Mouse (Mus musculus) liver, embryonic 11.5 days (tissue): ENCODE measurements around the gene Cx3cl1. TPM values are rescaled to one million over a fixed set of nuclear protein-coding genes. Genes with fewer than 3 reads are reported as not detected.

Experiments used
- ATAC-seq: fragments of 200-750 bp; cut with Nextera tagmentation; replicated peaks from 2 replicates; pipeline ENCODE4 v1.8.0; 2017; ENCODE audit warnings: moderate number of reproducible peaks, mild to moderate bottlenecking, moderate TSS enrichment, moderate library complexity; ENCODE audit not compliant: low FRiP score
- DNase-seq: peaks from one replicate; pipeline ENCODE4 v3.0.0-alpha.2; 2017; ENCODE audit warnings: low spot score
- H3K27ac ChIP-seq: fragments of 300-500 bp; sonication (generic); 2 replicates; pipeline ENCODE4 v1.5.1; 2014; ENCODE audit warnings: mild to moderate bottlenecking, low read depth, low read length, control low read depth
- H3K27me3 ChIP-seq: fragments of 300-500 bp; sonication (generic); replicated peaks from 2 replicates; pipeline ENCODE4 v1.6.1; 2014; ENCODE audit warnings: low read length, mixed read lengths; ENCODE audit not compliant: control insufficient read depth, insufficient read depth
- H3K36me3 ChIP-seq: fragments of 300-500 bp; sonication (generic); 2 replicates; pipeline ENCODE4 v1.6.1; 2014; ENCODE audit warnings: mild to moderate bottlenecking, low read length, moderate library complexity, mixed read lengths; ENCODE audit not compliant: control insufficient read depth, insufficient read depth
- H3K4me1 ChIP-seq: fragments of 300-500 bp; sonication (generic); replicated peaks from 2 replicates; pipeline ENCODE4 v1.6.1; 2014; ENCODE audit warnings: low read length, mixed read lengths; ENCODE audit not compliant: control insufficient read depth, insufficient read depth
- H3K4me2 ChIP-seq: fragments of 300-500 bp; sonication (generic); 2 replicates; pipeline ENCODE4 v1.6.1; 2014; ENCODE audit warnings: mild to moderate bottlenecking, control low read depth, moderate library complexity
- H3K4me3 ChIP-seq: fragments of 300-500 bp; sonication (generic); 2 replicates; pipeline ENCODE4 v1.5.1; 2014; ENCODE audit warnings: low read depth, low read length, control low read depth
- H3K9ac ChIP-seq: fragments of 300-500 bp; sonication (generic); 2 replicates; pipeline ENCODE4 v1.6.1; 2014; ENCODE audit warnings: low read depth, low read length, control low read depth
- H3K9me3 ChIP-seq: fragments of 300-500 bp; sonication (generic); 2 replicates; pipeline ENCODE4 v1.6.1; 2016; ENCODE audit warnings: low read length, inconsistent platforms, mixed read lengths; ENCODE audit not compliant: control insufficient read depth
- WGBS: fragments of 180-500 bp; shearing (Covaris S2); extraction: QIAGEN DNeasy Blood & Tissue Kit; methylation state at CpG from one replicate; pipeline ENCODE4 v1.1.7; 2014; 5-methylcytosine and 5-hydroxymethylcytosine counted together
- polyA plus RNA-seq: library from polyadenylated mRNA; unstranded; fragments of >200 nt; fragmentation: Nextera tagmentation; extraction: Ambion mirVana; gene quantifications from 2 replicates; pipeline ENCODE4 v1.2.1, GENCODE M21; 2014

Cx3cl1 gene
- polyA plus RNA-seq, 1 experiment from 2014 or later, result 0.78 TPM

DNA sequence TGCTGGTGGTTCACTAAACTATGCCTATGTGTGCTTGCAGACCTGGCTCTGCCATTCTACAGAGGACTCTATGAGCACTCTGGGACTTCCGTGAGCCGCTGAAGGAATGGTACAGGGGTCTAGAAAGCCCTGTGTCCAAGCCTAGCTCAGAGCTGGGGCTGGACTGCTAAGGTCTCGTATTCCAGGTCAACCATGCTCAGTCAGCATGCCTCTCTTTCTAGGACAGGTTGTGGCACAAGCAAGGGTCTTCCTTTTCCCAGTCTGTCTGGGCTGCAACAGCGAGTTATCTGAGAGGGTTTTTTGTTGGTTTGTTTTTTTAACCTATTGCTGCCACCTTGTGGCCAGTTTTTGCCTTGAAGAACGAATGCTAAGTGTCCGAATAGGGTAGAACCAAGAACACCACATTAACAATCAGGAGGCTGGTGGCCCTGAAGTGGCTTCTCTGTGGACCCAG is 40.9 kb downstream of the Cx3cl1 start:
- H3K9ac ChIP-seq, result no peak overlapping the region
- WGBS, result 34% methylated on average over 6 of the region's 6 CpGs
- ATAC-seq (peak; percentile 40; the same call in 1 of the 2 replicates), DNase-seq (peak; percentile 74)
- H3K4me1 ChIP-seq, result peaks cover 9% of the 10 kb centered on the region; the same call in 1 of the 2 replicates
- no peak overlapping the region for H3K27ac ChIP-seq
- no peak overlapping the region for H3K4me3 ChIP-seq
- H3K4me2 ChIP-seq, result no peak overlapping the region
- H3K9me3 ChIP-seq, result no peaks in the 10 kb centered on the region
- no peaks in the 10 kb centered on the region for H3K36me3 ChIP-seq
- no peaks in the 10 kb centered on the region for H3K27me3 ChIP-seq

- Histone ChIP-seq H3K27me3 (no peaks in the 10 kb centered on the region), H3K4me3 (no peak overlapping the region), H3K36me3 (no peaks in the 10 kb centered on the region), H3K27ac (no peak overlapping the region), H3K9ac (no peak overlapping the region), H3K4me2 (no peak overlapping the region), H3K4me1 (no peaks in the 10 kb centered on the region), H3K9me3 (no peaks in the 10 kb centered on the region)
- no peak for ATAC-seq
- WGBS, result 0% methylated on average over 1 of the region's 1 CpGs
- DNase-seq, result no peak
Measured at GRCm38 (mm10) chr8:94814556-94814955, 42.7 kb downstream of the Cx3cl1 start.

DNA sequence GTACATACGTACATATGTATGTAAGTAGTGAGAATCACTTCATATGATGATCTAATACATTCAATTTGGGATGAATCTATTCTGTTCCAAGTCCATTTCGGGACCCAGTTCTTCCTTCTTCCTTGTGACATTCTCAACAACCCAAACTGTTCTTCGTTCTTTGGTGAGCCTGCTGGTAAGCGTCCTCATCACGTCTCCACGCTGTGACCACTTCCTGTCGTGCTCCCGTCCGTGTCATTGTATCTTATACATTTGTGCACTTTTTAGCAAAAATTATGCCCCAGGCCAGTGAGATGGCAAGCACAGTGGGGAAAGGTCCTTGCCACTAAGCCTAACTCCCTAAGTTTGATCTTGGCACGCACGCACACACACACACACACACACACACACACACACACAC is 46.1 kb downstream of the Cx3cl1 start:
- ATAC-seq (no peak), DNase-seq (no peak)
- WGBS, result 81% methylated on average over 11 of the region's 11 CpGs
- Histone ChIP-seq H3K4me2 (no peak overlapping the region), H3K36me3 (peaks cover 8% of the 10 kb centered on the region), H3K9me3 (no peaks in the 10 kb centered on the region), H3K4me1 (peaks cover 4% of the 10 kb centered on the region), H3K27ac (no peak overlapping the region), H3K27me3 (no peaks in the 10 kb centered on the region), H3K4me3 (no peak overlapping the region), H3K9ac (no peak overlapping the region)

DNA sequence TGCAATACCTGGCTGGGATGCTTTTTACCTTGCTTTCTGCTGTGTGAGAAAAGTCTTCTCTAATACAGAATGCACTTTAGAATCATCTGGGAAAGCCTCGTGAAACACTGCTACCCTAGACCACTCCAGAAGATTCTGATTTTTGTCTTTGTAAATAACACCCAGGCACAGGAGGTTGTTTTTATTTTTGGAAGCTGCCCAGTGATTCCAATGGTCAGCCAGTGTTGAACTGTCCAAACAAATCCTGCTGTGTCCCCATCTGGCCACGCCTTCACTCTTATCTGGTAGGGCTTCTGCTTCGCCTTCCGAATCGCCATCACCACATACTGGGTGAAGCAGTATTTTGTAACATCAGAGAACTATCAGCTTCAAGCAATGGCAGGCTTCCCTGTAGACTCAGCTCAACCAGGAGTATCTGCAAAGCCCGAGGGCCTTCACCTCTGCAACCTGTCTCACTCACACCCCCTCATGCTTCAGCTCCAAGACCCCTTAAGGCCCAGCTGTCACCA is 47.9 kb downstream of the Cx3cl1 start:
- no peak overlapping the region for H3K4me3 ChIP-seq
- H3K4me1 ChIP-seq, result peaks cover 4% of the 10 kb centered on the region
- 61% methylated on average over 6 of the region's 6 CpGs for WGBS
- H3K27me3 ChIP-seq, result no peaks in the 10 kb centered on the region
- H3K27ac ChIP-seq, result no peak overlapping the region
- peaks cover 22% of the 10 kb centered on the region for H3K36me3 ChIP-seq
- ATAC-seq, result 0 out of 2 replicates have a peak, but pooled peaks have one; percentile 52
- no peak overlapping the region for H3K4me2 ChIP-seq
- H3K9me3 ChIP-seq, result no peaks in the 10 kb centered on the region
- no peak for DNase-seq
- H3K9ac ChIP-seq, result no peak overlapping the region

DNA sequence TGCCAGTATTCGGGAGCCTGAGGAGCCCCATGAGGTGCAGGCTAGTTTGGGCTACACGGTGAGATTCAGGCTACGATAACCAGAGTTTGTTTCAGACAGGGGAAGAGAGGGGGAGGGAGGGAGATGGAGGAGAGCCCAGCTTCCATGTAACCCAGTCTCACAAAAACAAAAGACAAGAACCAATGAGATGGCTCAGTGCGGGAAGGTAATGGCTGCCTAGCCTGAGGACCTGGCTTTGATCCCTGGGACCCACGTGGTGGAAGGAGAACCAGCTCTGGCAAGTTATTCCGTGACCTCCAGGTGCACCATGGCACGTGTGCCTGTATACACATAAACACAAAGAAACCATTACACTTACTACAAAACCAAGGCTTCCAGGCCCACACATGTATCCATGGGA is 48.7 kb downstream of the Cx3cl1 start:
- no peak overlapping the region for H3K4me2 ChIP-seq
- DNase-seq (no peak), ATAC-seq (no peak)
- no peaks in the 10 kb centered on the region for H3K9me3 ChIP-seq
- H3K4me3 ChIP-seq, result no peak overlapping the region
- WGBS, result 83% methylated on average over 7 of the region's 7 CpGs
- no peak overlapping the region for H3K27ac ChIP-seq
- peaks cover 28% of the 10 kb centered on the region for H3K36me3 ChIP-seq
- no peak overlapping the region for H3K9ac ChIP-seq
- H3K4me1 ChIP-seq, result peaks cover 4% of the 10 kb centered on the region
- H3K27me3 ChIP-seq, result no peaks in the 10 kb centered on the region

DNA sequence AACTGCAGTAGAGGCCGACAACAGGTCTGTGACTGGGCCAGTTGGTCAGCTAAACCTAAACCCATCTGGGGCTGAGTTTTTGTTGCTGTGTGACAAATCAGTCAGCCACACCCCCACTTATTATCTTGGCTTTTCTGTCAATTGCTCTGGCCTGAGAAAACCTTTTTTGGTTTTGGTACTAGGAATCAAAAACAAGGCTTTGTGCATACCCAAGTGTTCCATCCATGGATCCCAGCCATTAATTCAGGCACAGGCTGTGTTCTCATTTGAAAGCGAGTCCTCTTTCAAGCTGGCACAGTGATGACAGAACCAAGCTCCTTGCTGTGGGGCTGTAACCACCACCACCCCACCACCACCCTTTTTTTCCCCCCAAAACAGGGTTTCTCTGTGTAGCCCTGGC is 49.6 kb downstream of the Cx3cl1 start:
- ATAC-seq (no peak), DNase-seq (no peak)
- H3K36me3 ChIP-seq, result peaks cover 30% of the 10 kb centered on the region
- H3K9ac ChIP-seq, result no peak overlapping the region
- no peak overlapping the region for H3K4me3 ChIP-seq
- peaks cover 4% of the 10 kb centered on the region for H3K4me1 ChIP-seq
- no peaks in the 10 kb centered on the region for H3K27me3 ChIP-seq
- WGBS, result 96% methylated on average over 2 of the region's 2 CpGs
- no peak overlapping the region for H3K4me2 ChIP-seq
- no peaks in the 10 kb centered on the region for H3K9me3 ChIP-seq
- no peak overlapping the region for H3K27ac ChIP-seq

DNA sequence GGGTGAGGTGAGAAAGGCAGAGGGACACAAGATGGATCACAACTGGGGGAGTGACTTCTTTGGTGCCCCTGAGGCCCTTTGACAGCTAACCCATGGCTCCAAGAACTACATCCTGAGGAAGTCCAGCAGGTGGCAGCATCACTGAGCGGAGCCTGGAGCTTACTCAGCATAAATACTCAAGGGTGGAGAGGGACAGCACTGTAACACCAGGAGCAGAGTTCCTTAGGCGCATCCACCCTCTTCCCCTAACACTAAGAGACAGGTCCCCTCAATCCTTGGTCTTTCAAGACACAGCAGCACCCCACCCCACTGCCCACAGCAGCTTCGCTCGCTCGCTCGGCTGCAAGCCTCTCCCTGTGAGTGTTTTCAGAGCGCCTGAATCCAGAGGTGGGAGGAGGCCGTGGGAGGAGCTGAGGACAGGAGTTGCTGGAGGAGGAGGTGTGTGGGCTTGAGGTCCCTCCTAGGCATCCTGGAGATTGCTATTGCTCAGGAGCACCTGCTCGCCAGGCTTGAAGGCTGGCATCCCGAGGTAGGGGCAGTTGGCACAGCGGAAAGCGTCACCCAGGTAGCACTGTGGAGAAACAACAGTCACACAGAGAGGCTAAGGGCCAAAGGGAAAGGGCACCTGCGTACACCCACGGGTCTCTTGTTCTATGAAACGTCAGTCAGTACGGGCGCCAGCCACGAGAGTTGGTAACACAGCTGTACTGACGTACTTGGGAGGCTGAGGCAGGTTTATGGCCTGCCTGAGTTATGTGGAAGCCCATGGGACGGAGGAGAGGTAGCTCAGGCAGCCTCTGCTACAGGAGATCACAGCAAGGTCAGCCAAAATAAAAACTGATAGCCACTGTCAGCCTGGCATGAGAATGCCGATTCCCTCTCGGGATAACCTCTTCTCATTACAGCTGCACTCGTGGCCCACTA is 51.1 kb downstream of the Cx3cl1 start:
- Histone ChIP-seq H3K9ac (no peak overlapping the region), H3K27ac (no peak overlapping the region), H3K27me3 (no peaks in the 10 kb centered on the region), H3K4me3 (no peak overlapping the region), H3K36me3 (peaks cover 42% of the 10 kb centered on the region), H3K4me1 (peaks cover 4% of the 10 kb centered on the region), H3K9me3 (no peaks in the 10 kb centered on the region), H3K4me2 (no peak overlapping the region)
- peak; percentile 57 for ATAC-seq
- DNase-seq, result peak; percentile 56
- 80% methylated on average over 23 of the region's 23 CpGs for WGBS

- H3K4me3 ChIP-seq, result no peak overlapping the region
- no peaks in the 10 kb centered on the region for H3K27me3 ChIP-seq
- no peak for DNase-seq
- H3K4me2 ChIP-seq, result no peak overlapping the region
- peaks cover 1% of the 10 kb centered on the region for H3K4me1 ChIP-seq
- no peak overlapping the region for H3K27ac ChIP-seq
- WGBS, result 86% methylated on average over 6 of the region's 6 CpGs
- H3K36me3 ChIP-seq, result peaks cover 47% of the 10 kb centered on the region
- H3K9ac ChIP-seq, result no peak overlapping the region
- no peak for ATAC-seq
- no peaks in the 10 kb centered on the region for H3K9me3 ChIP-seq
Measured at GRCm38 (mm10) chr8:94825170-94825569, 53.4 kb downstream of the Cx3cl1 start.

DNA sequence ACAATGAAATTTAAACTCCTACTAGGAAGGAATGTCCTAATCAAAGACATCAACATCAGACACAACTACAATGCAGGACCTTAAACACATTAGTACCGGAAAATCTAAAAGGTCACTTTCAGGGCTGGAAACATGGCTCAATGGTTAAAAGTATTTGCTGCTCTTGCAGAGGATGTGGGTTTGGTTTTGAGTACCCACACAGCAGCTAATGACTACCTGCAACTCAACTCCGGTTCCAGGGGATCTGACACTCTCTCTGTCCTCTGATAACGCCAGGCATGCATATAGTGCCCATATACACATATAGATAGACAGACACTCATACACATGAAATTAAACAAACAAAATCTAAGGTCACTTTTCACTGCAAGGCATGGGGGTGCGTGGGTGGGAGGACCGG is 54.4 kb downstream of the Cx3cl1 start:
- Histone ChIP-seq H3K4me3 (no peak overlapping the region), H3K4me1 (no peaks in the 10 kb centered on the region), H3K9ac (no peak overlapping the region), H3K9me3 (no peaks in the 10 kb centered on the region), H3K27ac (no peak overlapping the region), H3K4me2 (no peak overlapping the region), H3K27me3 (no peaks in the 10 kb centered on the region), H3K36me3 (peaks cover 50% of the 10 kb centered on the region)
- no peak for ATAC-seq
- no peak for DNase-seq
- 91% methylated on average over 5 of the region's 5 CpGs for WGBS
